ENCODE assay signal across 8 mouse cellular contexts in the genomic region with DNA sequence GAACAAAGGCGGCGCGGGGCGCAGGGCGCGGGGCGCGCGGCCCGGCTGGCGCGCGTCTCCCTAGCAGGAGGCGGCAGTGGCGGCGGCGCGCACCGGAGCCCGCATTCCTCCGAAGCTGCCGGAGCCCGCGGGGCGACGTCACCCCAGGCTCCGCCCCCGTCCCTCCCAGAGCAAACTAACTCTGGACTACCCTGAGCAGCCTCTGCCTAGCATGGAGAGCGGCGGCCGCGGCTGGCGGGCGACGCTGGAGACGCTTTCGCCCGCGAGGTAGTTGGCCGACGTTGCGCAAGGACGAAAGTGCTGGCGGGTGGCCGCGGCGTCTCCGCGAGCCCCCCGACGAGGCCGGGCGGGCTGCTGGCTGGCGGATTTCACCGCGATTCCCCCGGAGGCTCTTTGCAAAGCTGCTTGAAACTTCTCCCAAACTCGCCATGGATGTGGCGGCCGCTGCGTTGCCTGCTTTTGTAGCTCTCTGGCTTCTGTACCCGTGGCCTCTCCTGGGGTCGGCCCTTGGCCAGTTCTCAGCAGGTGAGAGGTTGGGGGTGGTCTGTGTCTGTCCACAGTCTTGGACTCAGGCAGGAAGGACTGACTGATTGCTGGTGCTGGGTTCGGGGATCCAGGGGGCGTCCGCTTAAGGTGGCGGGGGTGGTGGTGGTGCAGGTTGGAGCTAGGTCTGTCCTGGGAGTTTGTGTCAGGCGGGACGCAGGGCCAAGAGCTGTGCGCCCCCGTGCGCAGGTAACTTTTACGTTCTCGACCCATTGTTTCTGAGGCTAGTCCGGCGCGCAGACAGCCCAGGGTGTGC. TPM values are rescaled to one million over a fixed set of nuclear protein-coding genes. Genes with fewer than 3 reads are reported as not detected.
DNase-seq lines count a peak whose midpoint lies in the region; ATAC-seq and TF ChIP-seq lines count a peak whose summit lies in the region.

A gene (plus strand): TSS at position 168 of the 799 bp plus-strand sequence.

- peak within 1 kb of the TSS; percentile 98 for H3K27ac ChIP-seq in forebrain, embryonic 10.5 days
- peak within 1 kb of the TSS; percentile 93 for H3K27ac ChIP-seq in heart, embryonic 13.5 days (replicated peaks)
- H3K27ac ChIP-seq in liver, adult 2 months (replicated peaks; ENCODE audit: insufficient read depth, low read depth, low read length), result peak within 1 kb of the TSS; percentile 94

- ATAC-seq in erythroblast, adult 5-6 weeks (replicated peaks; ENCODE audit: low FRiP score, poor library complexity, severe bottlenecking), result no peak
- ATAC-seq in heart, embryonic 13.5 days (ENCODE audit: extremely low read depth, insufficient number of reproducible peaks, low FRiP score, low TSS enrichment), result peak; percentile 90

- DNase-seq in forebrain, embryonic 10.5 days (ENCODE audit: extremely low spot score, low spot score), result peak; percentile 89
- DNase-seq in kidney, postnatal 10 days, result peak; percentile 97
- DNase-seq in liver, adult 2 months (ENCODE audit: extremely low read depth, low read depth, low spot score), result peak; percentile 84
- DNase-seq in neural tube, embryonic 10.5 days (ENCODE audit: extremely low spot score, low spot score), result peak; percentile 92
- DNase-seq in testis, postnatal 10 days (ENCODE audit: low spot score), result peak; percentile 93

- no peaks in the 10 kb centered on the region for H3K36me3 ChIP-seq in erythroblast, embryonic 14.5 days (ENCODE audit: control insufficient read depth)
- no peaks in the 10 kb centered on the region for H3K36me3 ChIP-seq in forebrain, embryonic 10.5 days (replicated peaks)
- no peaks in the 10 kb centered on the region for H3K36me3 ChIP-seq in heart, embryonic 13.5 days
- H3K36me3 ChIP-seq in liver, adult 2 months (ENCODE audit: control insufficient read depth, insufficient read depth, low read length), result no peaks in the 10 kb centered on the region

- H3K4me3 ChIP-seq in erythroblast, embryonic 14.5 days (replicated peaks), result peak within 1 kb of the TSS; percentile 54
- peak within 1 kb of the TSS; percentile 78 for H3K4me3 ChIP-seq in forebrain, embryonic 10.5 days
- H3K4me3 ChIP-seq in heart, embryonic 13.5 days, result peak within 1 kb of the TSS; percentile 74
- H3K4me3 ChIP-seq in liver, adult 2 months (ENCODE audit: insufficient read depth, low read depth, low read length), result peak within 1 kb of the TSS; percentile 91

- H3K9me3 ChIP-seq in erythroblast, embryonic 14.5 days (ENCODE audit: control insufficient read depth, low read length), result no peaks in the 10 kb centered on the region
- no peaks in the 10 kb centered on the region for H3K9me3 ChIP-seq in forebrain, embryonic 10.5 days
- H3K9me3 ChIP-seq in heart, embryonic 13.5 days, result no peaks in the 10 kb centered on the region

- WGBS in forebrain, embryonic 10.5 days, result under 1% methylated on average over 76 of the region's 77 CpGs
- under 1% methylated on average over 71 of the region's 77 CpGs for WGBS in heart, embryonic 13.5 days
- WGBS in liver, adult 2 months, result under 1% methylated on average over 76 of the region's 77 CpGs

- peaks cover 30% of the 10 kb centered on the region for H3K27me3 ChIP-seq in erythroblast, embryonic 14.5 days (ENCODE audit: control insufficient read depth)
- H3K27me3 ChIP-seq in forebrain, embryonic 10.5 days (ENCODE audit: poor library complexity, severe bottlenecking), result no peaks in the 10 kb centered on the region
- no peaks in the 10 kb centered on the region for H3K27me3 ChIP-seq in heart, embryonic 13.5 days (replicated peaks)
- no peaks in the 10 kb centered on the region for H3K27me3 ChIP-seq in liver, adult 2 months (ENCODE audit: control insufficient read depth, insufficient read depth, low read length)

- H3K79me2 ChIP-seq in liver, adult 2 months (ENCODE audit: control insufficient read depth, insufficient read depth, low read length), result peaks cover 11% of the 10 kb centered on the region

- peak within 1 kb of the TSS; percentile 94 for H3K9ac ChIP-seq in heart, embryonic 13.5 days
- H3K9ac ChIP-seq in liver, adult 2 months (ENCODE audit: low read depth, low read length), result peak within 1 kb of the TSS; percentile 96

- H3K4me2 ChIP-seq in heart, embryonic 13.5 days, result peak within 1 kb of the TSS; percentile 71

- TF ChIP-seq POLR2A in liver, adult 2 months (IDR thresholded peaks at IDR 0.05; ENCODE audit: extremely low read depth, insufficient read depth, low read length), result peak; percentile 92

- no peaks in the 10 kb centered on the region for H3K4me1 ChIP-seq in erythroblast, embryonic 14.5 days (ENCODE audit: control insufficient read depth)
- peaks cover 25% of the 10 kb centered on the region for H3K4me1 ChIP-seq in forebrain, embryonic 10.5 days
- peaks cover 29% of the 10 kb centered on the region for H3K4me1 ChIP-seq in heart, embryonic 13.5 days
- peaks cover 7% of the 10 kb centered on the region for H3K4me1 ChIP-seq in liver, adult 2 months (ENCODE audit: control insufficient read depth, insufficient read depth, low read length)

- no peak for TF ChIP-seq CTCF in liver, adult 2 months (IDR thresholded peaks at IDR 0.05; ENCODE audit: low read depth, low read length)

RNA-seq across cellular contexts. Expression of the gene that starts here (rescaled TPM):
- polyA plus RNA-seq in erythroblast, embryonic 14.5 days (2012), result 0.01 and 0.03 TPM in 2 replicates
- total RNA-seq in erythroblast, adult 5-6 weeks (2015; ENCODE audit: low replicate concordance), result not detected in 2 replicates
- total RNA-seq in erythroblast, adult 5-6 weeks (2017; ENCODE audit: low replicate concordance), result 0.70 TPM in 1 of 2 replicates, not detected in the other
- 37.3 and 38.1 TPM in 2 replicates for polyA plus RNA-seq in forebrain, embryonic 10.5 days (2016; fragmentation: Nextera tagmentation; extraction: Ambion mirVana)
- 31.3 and 38.0 TPM in 2 replicates for polyA plus RNA-seq in heart, embryonic 13.5 days (2015; fragmentation: Nextera tagmentation; extraction: Ambion mirVana)
- total RNA-seq in liver, adult 2 months (2014; rRNA removed), result 47.5 and 62.8 TPM in 2 replicates
- polyA plus RNA-seq in liver, adult 2 months (2012; rRNA removed), result 20.5 and 23.2 TPM in 2 replicates

Comparison
In these comparisons a context has a peak if more than half of its experiments do, and no peak if none do; other contexts are left out.
1. RNA of the gene that starts here (total RNA-seq): 47.5 to 62.8 TPM in liver, adult 2 months; 0.70 TPM in erythroblast, adult 5-6 weeks; every median in the first group is over 10 times any median in the second.
2. RNA of the gene that starts here (polyA plus RNA-seq): 37.3 to 38.1 TPM in forebrain, embryonic 10.5 days, 31.3 to 38.0 TPM in heart, embryonic 13.5 days and 20.5 to 23.2 TPM in liver, adult 2 months; 0.01 to 0.03 TPM in erythroblast, embryonic 14.5 days; every median in the first group is over 10 times any median in the second.
3. Peak in every context shown above with its lines, with median percentiles within 50 percentile points of each other: H3K4me3 ChIP-seq, DNase-seq and H3K27ac ChIP-seq.